Mouse (Mus musculus): ENCODE data around the gene Gmpr2.

Gmpr2 gene

DNA sequence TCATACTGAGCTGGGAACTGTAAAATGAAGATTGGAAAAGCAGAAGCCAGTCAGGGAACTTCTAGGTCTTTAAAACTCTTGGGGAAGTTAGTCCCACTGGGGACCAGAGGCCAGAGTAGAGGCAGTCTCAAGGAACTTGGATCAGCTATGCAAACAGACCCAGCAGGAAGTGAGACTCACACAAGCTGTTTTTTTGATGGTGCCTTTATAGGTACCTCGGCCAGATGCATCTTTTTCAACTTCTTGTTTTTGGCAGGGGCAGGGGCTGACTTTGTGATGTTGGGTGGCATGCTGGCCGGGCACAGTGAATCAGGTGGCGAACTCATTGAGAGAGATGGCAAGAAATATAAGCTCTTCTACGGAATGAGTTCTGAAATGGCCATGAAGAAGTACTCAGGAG is 5.9 kb downstream of the Gmpr2 start:
- DNase-seq (ENCODE audit: low read depth in 2 of 2, low spot score in 2 of 2): no peak

GRCm38 (mm10) chr14:55681160-55682117 is 9.7 kb downstream of the Gmpr2 start, which contains the start of gene Tinf2:
Gene Tinf2 (minus strand): TSS chr14:55681820.
- DNase-seq (ENCODE audit: low read depth in 2 of 2, low spot score in 2 of 2): peak; percentile 93 to 94

DNA sequence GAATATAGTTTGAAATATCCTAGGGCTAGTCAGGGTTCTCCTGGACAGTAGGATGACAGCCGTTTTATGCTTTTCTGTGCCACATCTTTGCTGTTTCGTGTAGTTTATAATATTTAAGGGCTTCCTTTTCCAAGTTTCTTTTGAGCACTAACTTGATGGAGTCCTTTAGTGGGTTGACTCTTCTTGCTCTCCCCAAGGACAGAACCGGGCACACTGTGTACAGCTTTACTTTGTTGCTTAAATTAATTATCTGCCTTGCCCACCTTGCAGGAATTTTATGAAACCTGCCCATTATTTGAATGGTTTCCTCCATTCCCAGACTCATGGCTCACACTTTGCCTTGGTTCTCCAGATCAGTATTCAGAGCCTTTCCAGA is 10.4 kb downstream of the Gmpr2 start:
- DNase-seq (ENCODE audit: low read depth in 2 of 2, low spot score in 2 of 2): no peak

- DNase-seq (ENCODE audit: low read depth in 2 of 2, low spot score in 2 of 2): no peak
These were observed 17.7 kb downstream of the Gmpr2 start for GRCm38 (mm10) chr14:55689433-55689832.

- DNase-seq (ENCODE audit: low read depth in 2 of 2, low spot score in 2 of 2): no peak
These were observed 25.5 kb downstream of the Gmpr2 start for GRCm38 (mm10) chr14:55697226-55697625.

- DNase-seq (ENCODE audit: low read depth in 2 of 2, low spot score in 2 of 2): no peak
These were observed 29.4 kb downstream of the Gmpr2 start for GRCm38 (mm10) chr14:55701131-55701530.

GRCm38 (mm10) chr14:55702761-55703160 is 31.0 kb downstream of the Gmpr2 start:
- no peak for DNase-seq (ENCODE audit: low read depth in 2 of 2, low spot score in 2 of 2)

DNA sequence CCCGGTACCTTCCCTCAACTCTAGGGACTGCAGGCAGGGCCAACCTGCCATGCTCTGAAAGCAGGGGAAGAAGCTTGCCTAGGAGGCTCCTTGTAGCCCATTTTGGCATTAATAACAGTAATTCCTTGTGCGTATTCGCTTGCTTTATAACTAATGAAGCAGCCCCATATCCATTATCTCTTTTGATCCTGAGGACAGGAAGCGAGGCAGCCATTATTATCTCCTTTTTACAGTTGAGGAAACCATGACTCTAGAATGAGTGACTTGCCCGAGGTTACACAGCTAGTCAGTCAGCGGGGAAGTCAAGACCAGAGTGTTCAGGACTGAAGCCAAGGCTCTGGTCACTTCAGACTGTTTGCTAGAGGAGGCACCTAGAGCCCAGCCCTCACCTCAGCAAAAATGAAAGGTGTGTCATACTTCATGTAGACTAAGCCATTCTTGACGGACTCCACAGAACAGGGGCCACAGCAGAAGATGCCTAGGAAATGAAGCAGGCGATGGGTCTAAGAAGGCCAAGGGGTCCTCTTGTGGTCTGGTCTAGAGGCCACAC is 34.4 kb downstream of the Gmpr2 start:
- DNase-seq (ENCODE audit: low read depth in 2 of 2, low spot score in 2 of 2): no peak

- no peak for DNase-seq (ENCODE audit: low read depth in 2 of 2, low spot score in 2 of 2)
These were observed 35.7 kb downstream of the Gmpr2 start for GRCm38 (mm10) chr14:55707397-55707796.

DNA sequence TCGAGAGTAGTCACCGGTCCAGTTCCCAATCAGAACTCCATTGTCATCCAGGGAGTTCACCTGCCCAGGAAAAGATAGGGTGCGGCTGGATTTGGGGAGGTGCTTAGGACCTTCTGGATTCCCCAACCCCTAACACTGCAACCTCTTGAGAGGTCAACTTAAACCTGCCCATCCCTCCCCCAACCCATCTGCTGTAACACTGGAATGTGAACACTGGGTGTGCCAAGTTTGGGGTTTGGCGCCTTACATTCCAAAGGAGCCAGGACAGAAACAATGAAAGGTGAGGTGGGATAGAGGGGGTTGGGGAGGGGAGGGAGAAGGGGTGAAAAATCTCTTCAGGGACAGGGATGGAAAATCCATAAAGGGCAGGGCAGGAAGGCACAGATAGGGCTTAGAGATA is 37.8 kb downstream of the Gmpr2 start:
- no peak for DNase-seq (ENCODE audit: low read depth in 2 of 2, low spot score in 2 of 2)

- no peak for DNase-seq (ENCODE audit: low read depth in 2 of 2, low spot score in 2 of 2)
These were observed 40.0 kb downstream of the Gmpr2 start for GRCm38 (mm10) chr14:55711786-55712185.

DNA sequence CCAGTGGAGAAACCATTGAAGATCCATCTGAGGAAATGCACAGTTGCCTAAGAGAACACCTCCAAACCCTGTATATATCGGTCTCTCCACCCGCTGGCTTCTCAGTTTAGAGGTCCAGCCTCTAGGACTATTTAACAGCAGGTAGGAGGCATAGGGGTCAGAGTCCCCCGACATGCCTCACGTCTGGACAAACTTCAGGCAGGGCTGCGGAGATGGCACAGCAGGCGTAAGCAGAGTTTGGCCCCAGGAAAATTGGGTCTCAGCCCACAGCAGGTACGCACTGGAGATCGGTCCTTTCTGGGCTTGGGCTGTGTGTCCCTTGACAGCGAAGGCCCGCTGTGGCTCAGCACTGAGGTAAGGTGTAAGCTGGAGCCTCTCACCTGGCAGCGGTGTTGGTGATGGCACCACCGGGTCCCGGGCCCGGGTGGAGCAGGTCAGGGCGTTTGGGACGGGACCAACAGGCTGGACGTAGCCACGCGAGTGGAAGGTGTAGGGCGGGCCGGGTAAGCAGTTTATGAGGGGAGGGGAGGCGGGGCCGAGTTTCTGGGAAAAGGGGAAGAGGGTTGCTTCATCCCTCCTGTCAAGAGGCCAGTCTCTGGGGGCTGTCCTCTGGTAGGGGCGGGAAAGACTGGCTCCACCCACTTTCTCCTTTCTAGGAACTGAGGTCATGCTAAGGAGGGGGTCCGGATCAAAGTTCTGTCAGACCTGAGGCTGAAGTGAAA is 41.4 kb downstream of the Gmpr2 start:
- DNase-seq (ENCODE audit: low read depth in 2 of 2, low spot score in 2 of 2): no peak

GRCm38 (mm10) chr14:55713729-55714122 is 42.0 kb downstream of the Gmpr2 start, which contains the start of gene Tgm1:
Gene Tgm1 (minus strand): TSS chr14:55713926.
- no peak for DNase-seq (ENCODE audit: low read depth in 2 of 2, low spot score in 2 of 2)

DNA sequence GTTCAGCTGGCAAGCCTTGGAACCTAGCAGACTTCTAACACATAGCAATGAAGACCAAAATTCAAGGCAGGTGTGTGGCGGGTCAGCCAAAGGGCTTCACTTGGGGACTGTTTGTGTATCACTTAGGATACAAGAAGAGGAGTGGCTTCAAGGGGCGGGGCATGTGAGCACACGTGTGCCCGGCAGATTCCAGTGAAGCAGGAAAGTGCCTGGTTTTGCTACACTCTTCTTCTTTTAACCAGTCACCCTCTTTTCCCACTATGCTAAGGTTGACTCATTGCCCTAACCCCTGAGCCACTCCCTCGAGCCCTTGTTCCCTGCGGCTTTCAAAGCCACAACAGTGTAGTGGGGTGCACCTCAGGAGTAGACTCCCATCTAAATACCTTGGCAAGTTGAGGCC is 43.2 kb downstream of the Gmpr2 start:
- DNase-seq (ENCODE audit: low read depth in 2 of 2, low spot score in 2 of 2): no peak

DNA sequence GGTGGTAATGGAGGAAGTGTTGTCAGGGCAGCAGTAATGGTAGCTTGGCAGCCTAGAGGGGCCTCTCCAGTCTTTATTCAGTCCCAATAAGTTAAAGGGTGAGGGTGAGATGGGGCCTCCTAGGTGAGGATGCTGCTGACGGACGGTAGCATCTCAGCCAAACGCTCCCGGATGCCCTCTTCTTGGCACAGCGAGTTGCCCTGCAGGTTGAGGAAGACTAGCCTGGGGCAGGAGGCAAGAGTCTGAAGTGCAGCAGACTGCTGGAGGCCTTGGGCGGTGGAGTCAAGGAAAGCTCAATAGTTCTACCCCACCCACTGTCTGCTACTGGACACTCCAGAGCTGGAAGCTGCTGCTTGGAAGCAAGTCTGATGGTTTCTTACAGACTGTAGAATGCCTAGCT is 44.5 kb downstream of the Gmpr2 start:
- DNase-seq (ENCODE audit: low read depth in 2 of 2, low spot score in 2 of 2): no peak

GRCm38 (mm10) chr14:55716884-55717283 is 45.1 kb downstream of the Gmpr2 start:
- DNase-seq (ENCODE audit: low read depth in 2 of 2, low spot score in 2 of 2): no peak

- no peak for DNase-seq (ENCODE audit: low read depth in 2 of 2, low spot score in 2 of 2)
These were observed 48.0 kb downstream of the Gmpr2 start for GRCm38 (mm10) chr14:55719737-55720136.

- DNase-seq (ENCODE audit: low read depth in 2 of 2, low spot score in 2 of 2): no peak
These were observed 48.9 kb downstream of the Gmpr2 start for GRCm38 (mm10) chr14:55720666-55721065.

DNA sequence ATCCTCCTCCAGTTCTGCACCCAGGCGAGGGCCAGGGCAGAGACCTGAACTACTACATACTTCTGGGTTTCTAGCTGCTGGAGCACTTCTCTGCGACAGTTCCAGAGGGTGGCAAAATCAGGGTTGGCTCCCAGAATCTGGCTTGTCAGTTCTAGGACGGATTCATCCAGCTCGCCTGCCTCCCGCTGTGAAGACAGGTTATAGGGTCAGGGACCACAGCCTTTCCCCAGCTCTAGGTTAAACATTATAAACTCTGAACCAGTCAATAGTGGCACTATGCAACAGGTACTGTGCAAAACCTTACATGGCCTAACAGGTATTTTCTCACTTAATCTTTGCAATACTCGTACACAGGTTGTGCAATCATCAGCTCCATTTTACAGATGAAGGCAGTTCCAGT is 49.3 kb downstream of the Gmpr2 start:
- no peak for DNase-seq (ENCODE audit: low read depth in 2 of 2, low spot score in 2 of 2)

DNA sequence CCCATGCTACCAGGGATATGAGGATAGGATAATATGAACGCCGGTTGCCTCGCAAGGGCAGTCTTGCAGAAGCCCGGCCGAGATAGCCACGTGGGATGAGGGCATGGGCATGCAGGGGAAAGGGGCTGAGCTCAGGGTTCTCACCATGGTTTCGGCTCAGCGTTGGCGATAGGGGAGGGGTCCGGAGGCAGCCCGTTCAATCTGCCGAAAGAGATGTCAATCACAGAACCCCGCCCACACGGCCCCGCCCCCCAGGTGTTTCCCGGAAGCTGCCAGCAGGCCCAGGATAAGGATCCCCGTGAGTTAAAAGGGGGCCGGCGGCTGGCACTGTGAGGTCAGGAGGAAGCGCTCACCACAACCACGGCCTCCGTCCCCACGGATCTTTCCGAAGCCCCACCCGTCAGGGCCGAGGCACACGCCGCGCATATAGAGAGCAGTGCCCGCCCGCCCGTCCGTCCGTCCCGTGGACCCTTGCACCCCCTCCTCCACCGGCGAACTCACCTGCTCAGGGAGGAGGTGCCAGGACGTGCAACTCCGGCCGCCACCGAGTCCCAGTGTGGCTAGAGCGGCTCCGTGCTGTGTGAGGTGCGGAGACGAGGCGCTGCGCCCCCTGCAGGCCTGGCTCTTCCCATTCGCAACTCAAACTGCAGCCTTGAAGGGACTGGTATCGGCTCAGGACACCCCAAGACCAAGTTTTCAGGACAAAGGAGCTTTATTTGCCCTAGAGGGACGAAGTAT is 50.1 kb downstream of the Gmpr2 start, which contains the start of gene Rabggta:
Gene Rabggta (minus strand): TSS at position 564 of the 738 bp plus-strand sequence.
- peak; percentile 90 to 93 for DNase-seq (ENCODE audit: low read depth in 2 of 2, low spot score in 2 of 2)

DNA sequence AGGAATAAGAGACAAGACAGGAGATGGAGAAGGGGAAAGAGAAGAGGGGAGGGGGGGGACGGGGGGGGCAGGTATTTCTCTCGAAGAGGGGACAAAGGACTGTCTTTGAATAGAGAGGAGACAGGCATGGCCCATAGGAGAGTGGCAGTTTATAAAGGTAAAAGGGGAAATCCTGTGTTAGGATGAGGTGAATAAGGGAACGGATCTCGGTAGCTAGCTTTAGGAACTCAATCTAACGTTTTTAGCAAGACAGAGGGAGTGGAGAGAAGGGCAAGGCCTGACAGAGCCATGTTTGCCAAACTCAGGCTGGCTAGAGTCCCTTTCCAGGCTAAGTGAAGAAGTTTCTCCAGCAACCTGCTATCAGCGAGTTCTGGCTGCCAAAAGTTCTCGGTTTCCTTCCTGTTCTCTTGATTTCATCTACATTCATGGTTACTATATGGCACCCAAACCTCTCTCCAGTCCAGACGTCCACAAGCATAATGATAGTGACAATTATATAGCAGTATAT is 50.8 kb downstream of the Gmpr2 start:
- DNase-seq (ENCODE audit: low read depth in 2 of 2, low spot score in 2 of 2): no peak
